Mouse (Mus musculus) CH12.LX (cell line): ENCODE measurements at regions not wholly inside any gene's neighbourhood (a gene's known extent, or its start where the extent isn't known, plus 50 kb on each side); places are given as distances from the start of the nearest gene placed in this dataset.

ENCODE experiments used
- DNase-seq: peaks from one replicate; pipeline ENCODE4 v3.0.0-alpha.2; 2013; ENCODE audit errors: extremely low read depth
- H3K27ac ChIP-seq: 2 replicates; pipeline ENCODE4 v1.5.1; 2012; ENCODE audit warnings: low read depth, mild to moderate bottlenecking, control low read depth, moderate library complexity; ENCODE audit not compliant: insufficient read depth
- H3K27me3 ChIP-seq: replicated peaks from 2 replicates; pipeline ENCODE3; 2012; ENCODE audit warnings: inconsistent platforms
- H3K36me3 ChIP-seq, 2 experiments: replicated peaks in 1 of 2; 2 replicates each; pipeline versions ENCODE3 to v1.6.1; 2012; ENCODE audit warnings: inconsistent platforms in 1 of 2, low read length in 1 of 2, mild to moderate bottlenecking in 1 of 2, mixed read lengths in 1 of 2, moderate library complexity in 1 of 2; ENCODE audit not compliant: control insufficient read depth in 1 of 2, insufficient read depth in 1 of 2
- H3K4me1 ChIP-seq, 2 experiments: 2 replicates each; pipeline ENCODE4 v1.6.1; 2012; ENCODE audit warnings: inconsistent platforms in 1 of 2, moderate library complexity in 1 of 2; ENCODE audit not compliant: insufficient read depth in 2 of 2, control insufficient read depth in 1 of 2
- H3K4me2 ChIP-seq: 2 replicates; pipeline ENCODE4 v1.6.1; 2012; ENCODE audit warnings: low read depth, mild to moderate bottlenecking, control low read depth; ENCODE audit not compliant: poor library complexity, insufficient read depth, severe bottlenecking
- H3K4me3 ChIP-seq, 3 experiments: fragments of 150-350 bp in 1 of 3; sonication (generic) in 1 of 3; replicated peaks in 1 of 3; 2 replicates each; pipeline versions ENCODE3 to v1.5.1; 2011 to 2012; ENCODE audit warnings: low read depth in 2 of 3, low read length in 2 of 3, mild to moderate bottlenecking in 2 of 3, moderate library complexity in 2 of 3, control low read depth in 1 of 3, improper control_type of control experiment in 1 of 3, inconsistent platforms in 1 of 3, mixed read lengths in 1 of 3; ENCODE audit not compliant: poor library complexity in 1 of 3
- H3K79me2 ChIP-seq: replicated peaks from 2 replicates; pipeline ENCODE4 v1.6.1; 2012; ENCODE audit warnings: mild to moderate bottlenecking, moderate library complexity; ENCODE audit not compliant: control insufficient read depth, poor library complexity, insufficient read depth, severe bottlenecking; ENCODE audit errors: extremely low read depth
- H3K9ac ChIP-seq: 2 replicates; pipeline ENCODE4 v1.6.1; 2012; ENCODE audit warnings: low read depth, mild to moderate bottlenecking, control low read depth, moderate library complexity; ENCODE audit not compliant: insufficient read depth
- H3K9me3 ChIP-seq: replicated peaks from 2 replicates; pipeline ENCODE3; 2012; ENCODE audit warnings: low read length, inconsistent platforms, mixed read lengths
- CTCF ChIP-seq, 2 experiments: IDR thresholded peaks in 1 of 2; conservative IDR thresholded peaks in 1 of 2; 2 replicates each; pipeline ENCODE4 v1.5.1; 2011 to 2012; ENCODE audit warnings: low read depth in 2 of 2, low read length in 2 of 2, improper control_type of control experiment in 1 of 2, inconsistent platforms in 1 of 2, mild to moderate bottlenecking in 1 of 2, moderate library complexity in 1 of 2
- ELF1 ChIP-seq: IDR thresholded peaks from 2 replicates; pipeline ENCODE4 v1.6.1; 2014; ENCODE audit warnings: low read depth, mild to moderate bottlenecking, inconsistent platforms, low read length, improper control_type of control experiment
- ETS1 ChIP-seq: conservative IDR thresholded peaks from 2 replicates; pipeline ENCODE4 v1.6.1; 2012; ENCODE audit warnings: low read depth, mild to moderate bottlenecking, inconsistent platforms, low read length, improper control_type of control experiment, moderate library complexity
- HCFC1 ChIP-seq: IDR thresholded peaks from 2 replicates; pipeline ENCODE4 v1.6.1; 2012; ENCODE audit warnings: low read depth, mild to moderate bottlenecking, inconsistent platforms, low read length, improper control_type of control experiment
- JUN ChIP-seq: IDR thresholded peaks from 2 replicates; pipeline ENCODE4 v1.6.1; 2011; ENCODE audit warnings: low read depth, mild to moderate bottlenecking, low read length, improper control_type of control experiment, moderate library complexity; ENCODE audit not compliant: insufficient read depth
- MXI1 ChIP-seq: IDR thresholded peaks from 2 replicates; pipeline ENCODE4 v1.6.1; 2011; ENCODE audit warnings: mild to moderate bottlenecking, low read depth, low read length, improper control_type of control experiment
- MYC ChIP-seq: IDR thresholded peaks from 2 replicates; pipeline ENCODE4 v1.6.1; 2011; ENCODE audit warnings: low read depth, mild to moderate bottlenecking, improper control_type of control experiment, low read length
- POLR2A ChIP-seq: IDR thresholded peaks from 2 replicates; pipeline ENCODE4 v1.6.1; 2011; ENCODE audit warnings: low read depth, mild to moderate bottlenecking, improper control_type of control experiment, low read length
- RAD21 ChIP-seq: IDR thresholded peaks from 2 replicates; pipeline ENCODE4 v1.6.1; 2011; ENCODE audit warnings: low read depth, mild to moderate bottlenecking, low read length, improper control_type of control experiment, moderate library complexity
- RCOR1 ChIP-seq: conservative IDR thresholded peaks from 2 replicates; pipeline ENCODE4 v1.6.1; 2012; ENCODE audit warnings: low read depth, mild to moderate bottlenecking, inconsistent platforms, low read length, improper control_type of control experiment
- SMC3 ChIP-seq: IDR thresholded peaks from 2 replicates; pipeline ENCODE4 v1.6.1; 2011; ENCODE audit warnings: low read depth, low read length, improper control_type of control experiment
- USF1 ChIP-seq: IDR thresholded peaks from 2 replicates; pipeline ENCODE4 v1.6.1; 2014; ENCODE audit warnings: low read depth, mild to moderate bottlenecking, inconsistent platforms, low read length, improper control_type of control experiment
- ZKSCAN1 ChIP-seq: IDR thresholded peaks from 2 replicates; pipeline ENCODE4 v1.6.1; 2012; ENCODE audit warnings: low read depth, inconsistent platforms, low read length, improper control_type of control experiment, borderline replicate concordance
- dilution Hi-C: fragments of 300-500 bp; cut with MboI; formaldehyde crosslinking; loops from 2 replicates; pipeline ENCODE4 v1.14.3; 2020; ENCODE audit warnings: low sequenced_read_pairs; ENCODE audit not compliant: extremely low pct_unique_long_range_greater_than_20kb, extremely low pct_ligation_motif_present
- in situ Hi-C: fragments of 300-500 bp; cut with MboI; formaldehyde crosslinking; loops from 3 replicates; pipeline ENCODE4 v1.14.3; 2019; ENCODE audit warnings: low sequenced_read_pairs, low pct_ligation_motif_present, low pct_unique_long_range_greater_than_20kb, mixed read lengths

DNA sequence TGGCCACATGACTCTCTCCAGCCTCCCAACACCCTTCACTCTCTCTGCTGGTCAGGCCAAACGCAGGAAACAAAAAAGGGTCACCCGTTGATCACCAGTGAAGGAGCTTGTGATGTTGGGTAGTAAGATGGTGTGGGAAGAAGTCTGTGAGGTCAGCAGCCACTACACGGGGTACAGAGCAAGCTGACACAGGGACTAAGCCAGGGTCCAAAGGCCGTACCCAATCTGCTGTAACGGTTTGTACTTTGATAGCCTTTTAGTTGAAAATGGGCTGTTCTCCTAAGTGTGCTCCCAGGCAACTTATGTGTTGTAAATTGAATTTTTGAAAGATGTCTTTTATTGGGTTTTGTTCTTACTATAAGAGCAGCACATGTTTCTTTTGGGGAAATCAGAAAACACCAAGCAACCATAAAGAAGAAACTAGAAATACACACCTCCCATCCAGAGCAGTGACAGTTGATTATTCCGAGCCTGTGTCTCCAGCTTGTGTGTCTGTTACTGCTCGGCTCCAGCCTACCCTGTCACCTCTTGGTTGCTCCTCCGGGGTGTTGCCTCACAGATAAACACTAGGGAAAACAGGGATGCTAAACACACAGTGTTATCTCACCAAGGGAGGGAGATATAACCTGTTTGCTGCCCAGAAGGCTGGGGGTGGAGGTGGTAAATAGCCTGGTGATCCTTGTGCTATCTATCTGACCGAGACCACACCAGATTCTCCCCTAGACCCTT lies 158.4 kb upstream of the Usp24 start:
- Histone ChIP-seq H3K4me3 (no peak overlapping the region), H3K36me3 (no peaks in the 10 kb centered on the region), H3K9me3 (no peaks in the 10 kb centered on the region), H3K27me3 (peaks cover 3% of the 10 kb centered on the region), H3K4me2 (no peak overlapping the region), H3K27ac (no peak overlapping the region), H3K79me2 (no peaks in the 10 kb centered on the region), H3K9ac (no peak overlapping the region), H3K4me1 (no peaks in the 10 kb centered on the region)
- TF ChIP-seq POLR2A (no peak), MXI1 (no peak), ELF1 (no peak), HCFC1 (no peak), ZKSCAN1 (no peak), JUN (no peak)
- dilution Hi-C loops = no loop called here
- in situ Hi-C loops = no loop called here
- no peak for DNase-seq

DNA sequence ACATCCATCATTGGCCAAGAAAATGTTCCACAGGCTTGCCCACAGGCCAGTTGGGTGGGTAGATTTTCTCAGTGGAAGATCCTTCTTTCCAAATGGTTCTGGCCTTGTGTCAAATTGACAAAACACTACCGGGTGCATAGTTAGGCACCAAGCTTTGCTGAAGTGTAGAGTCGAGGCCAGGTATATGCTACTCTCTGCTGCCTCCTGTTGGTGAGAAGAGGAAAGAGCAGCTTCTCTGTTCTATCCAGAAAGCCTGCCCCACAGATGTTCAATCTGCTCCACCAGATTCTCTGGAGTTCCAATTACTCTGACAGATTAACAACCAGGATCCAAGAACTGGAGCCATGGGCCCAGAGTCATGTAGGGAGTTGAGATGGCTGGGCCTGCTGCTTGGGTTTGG lies 154.4 kb upstream of the Usp24 start:
- in situ Hi-C loops = no loop called here
- H3K36me3 ChIP-seq = no peaks in the 10 kb centered on the region
- H3K4me1 ChIP-seq = no peaks in the 10 kb centered on the region
- H3K27me3 ChIP-seq = peaks cover 3% of the 10 kb centered on the region
- TF ChIP-seq CTCF (conservative IDR thresholded peaks at IDR 0.05 in 1 of 2, IDR thresholded peaks at IDR 0.05 in 1 of 2; ENCODE audit: low read depth in 2 of 2, low read length in 2 of 2) = peak; percentile 67 to 86
- TF ChIP-seq ZKSCAN1 = no peak
- TF ChIP-seq SMC3 = peak; percentile 54
- TF ChIP-seq RAD21 = peak; percentile 52
- no peak for TF ChIP-seq USF1
- peaks cover 4% of the 10 kb centered on the region for H3K9me3 ChIP-seq
- peak; percentile 40 for DNase-seq
- no peak overlapping the region for H3K27ac ChIP-seq
- H3K9ac ChIP-seq = no peak overlapping the region
- H3K4me3 ChIP-seq = no peak overlapping the region
- H3K79me2 ChIP-seq = no peaks in the 10 kb centered on the region
- H3K4me2 ChIP-seq = no peak overlapping the region
- dilution Hi-C loops = no loop called here

DNA sequence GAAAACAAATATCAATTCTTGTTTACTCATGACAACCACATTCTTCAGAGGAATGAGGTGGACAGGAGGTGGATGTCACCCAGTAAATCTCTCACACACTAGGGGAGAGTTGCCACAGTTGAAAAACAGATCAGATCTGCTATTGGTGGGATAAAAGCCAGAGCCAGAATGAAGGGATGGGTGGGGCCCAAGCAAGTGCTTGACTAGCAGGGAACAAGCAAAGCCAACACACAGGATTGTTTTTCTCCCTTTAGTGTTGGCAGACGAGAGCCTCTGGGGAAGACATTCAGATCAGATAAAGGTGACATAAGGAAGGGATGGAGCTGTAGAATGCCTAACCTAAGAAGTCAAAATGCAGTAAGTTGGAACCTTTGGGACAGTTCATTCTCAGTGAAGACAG lies 153.5 kb upstream of the Usp24 start:
- peaks cover 4% of the 10 kb centered on the region for H3K9me3 ChIP-seq
- TF ChIP-seq RCOR1 = no peak
- no peak for TF ChIP-seq MYC
- no peak for TF ChIP-seq ETS1

More for the DNA sequence above, 153.5 kb upstream of the Usp24 start:
- Histone ChIP-seq H3K9ac (no peak overlapping the region), H3K79me2 (no peaks in the 10 kb centered on the region), H3K4me2 (no peak overlapping the region), H3K36me3 (no peaks in the 10 kb centered on the region), H3K4me1 (0 out of 4 replicates have a peak, but pooled peaks cover 0 to under 1% of the 10 kb centered on the region in 2 experiments), H3K27me3 (peaks cover 3% of the 10 kb centered on the region), H3K27ac (no peak overlapping the region), H3K4me3 (no peak overlapping the region)
- DNase-seq = no peak
- in situ Hi-C loops = no loop called here
- dilution Hi-C loops = no loop called here
